Mouse (Mus musculus): ENCODE measurements at regions not wholly inside any gene's neighbourhood (a gene's known extent, or its start where the extent isn't known, plus 50 kb on each side); places are given as distances from the start of the nearest gene placed in this dataset.

- Histone ChIP-seq H3K36me3 (replicated peaks; ENCODE audit: control insufficient read depth, insufficient read depth, low read depth, low read length) (no peaks in the 10 kb centered on the region), H3K4me1 (ENCODE audit: control insufficient read depth, insufficient read depth, low read length) (peaks cover 4% of the 10 kb centered on the region; the same call in 1 of the 2 replicates), H3K27ac (replicated peaks; ENCODE audit: low read depth, low read length) (no peak overlapping the region), H3K9ac (replicated peaks; ENCODE audit: low read length) (no peak overlapping the region), H3K9me3 (replicated peaks; ENCODE audit: control insufficient read depth, low read length) (no peaks in the 10 kb centered on the region), H3K27me3 (ENCODE audit: control insufficient read depth, insufficient read depth, low read length) (no peaks in the 10 kb centered on the region), H3K4me2 (ENCODE audit: low read depth, low read length) (no peak overlapping the region), H3K4me3 (ENCODE audit: low read depth, low read length) (no peak overlapping the region)
- 76% methylated on average over 13 of the region's 13 CpGs for WGBS
- ATAC-seq (replicated peaks; ENCODE audit: insufficient number of reproducible peaks, low FRiP score, low TSS enrichment, low read depth) (no peak), DNase-seq (ENCODE audit: low spot score) (no peak)
These were observed 63.8 kb upstream of the Slc6a6 start for GRCm38 (mm10) chr6:91619735-91620732.

DNA sequence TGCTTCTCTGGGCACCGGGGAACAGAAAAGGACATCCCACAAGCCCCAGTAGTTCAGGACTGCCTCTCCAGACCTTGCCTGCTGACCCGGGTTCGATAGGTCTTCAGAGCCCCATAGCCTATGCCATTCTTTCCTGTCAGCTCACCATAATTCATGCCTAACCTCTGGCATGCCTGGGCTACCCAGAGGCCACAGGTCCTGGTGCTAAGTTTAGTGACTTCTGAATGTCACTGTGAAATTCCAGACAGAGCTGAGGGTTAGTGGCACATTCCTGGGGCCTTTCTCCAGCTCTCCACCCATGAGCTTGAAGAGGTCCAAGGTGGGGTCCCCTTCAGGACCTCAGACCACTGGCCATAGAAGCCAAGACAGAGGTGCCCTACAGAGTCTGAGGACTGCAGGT lies 62.4 kb upstream of the Slc6a6 start:
- no peak overlapping the region for H3K4me3 ChIP-seq (ENCODE audit: low read depth, low read length)
- peaks cover under 1% of the 10 kb centered on the region; the same call in 1 of the 2 replicates for H3K4me1 ChIP-seq (ENCODE audit: control insufficient read depth, insufficient read depth, low read length)
- 88% methylated on average over 3 of the region's 3 CpGs for WGBS
- H3K27me3 ChIP-seq (ENCODE audit: control insufficient read depth, insufficient read depth, low read length) = no peaks in the 10 kb centered on the region
- H3K9ac ChIP-seq (replicated peaks; ENCODE audit: low read length) = no peak overlapping the region
- no peaks in the 10 kb centered on the region for H3K36me3 ChIP-seq (replicated peaks; ENCODE audit: control insufficient read depth, insufficient read depth, low read depth, low read length)
- H3K4me2 ChIP-seq (ENCODE audit: low read depth, low read length) = no peak overlapping the region
- no peaks in the 10 kb centered on the region for H3K9me3 ChIP-seq (replicated peaks; ENCODE audit: control insufficient read depth, low read length)
- no peak overlapping the region for H3K27ac ChIP-seq (replicated peaks; ENCODE audit: low read depth, low read length)
- no peak for ATAC-seq (replicated peaks; ENCODE audit: insufficient number of reproducible peaks, low FRiP score, low TSS enrichment, low read depth)
- DNase-seq (ENCODE audit: low spot score) = no peak

DNA sequence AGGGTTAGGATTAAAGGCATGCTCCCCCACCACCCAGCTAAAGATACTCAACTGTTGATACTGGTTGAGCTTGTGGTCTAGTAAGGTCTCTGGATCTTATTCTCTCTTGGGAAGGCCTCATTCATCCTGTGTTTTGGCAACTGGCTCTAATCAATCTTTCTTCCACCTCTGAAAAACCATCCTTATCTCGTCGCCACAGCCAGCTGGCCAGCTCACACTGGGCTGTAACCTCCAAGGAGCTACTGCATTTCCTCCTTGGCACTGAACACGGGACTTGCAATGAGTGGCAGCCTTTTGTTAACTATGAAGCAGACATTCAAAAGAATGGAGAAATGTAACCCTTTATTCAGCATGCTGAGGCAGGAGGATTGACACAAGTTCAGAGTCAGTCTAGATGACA lies 61.4 kb upstream of the Slc6a6 start:
- H3K27me3 ChIP-seq (ENCODE audit: control insufficient read depth, insufficient read depth, low read length) = no peaks in the 10 kb centered on the region
- H3K27ac ChIP-seq (replicated peaks; ENCODE audit: low read depth, low read length) = no peak overlapping the region
- H3K9me3 ChIP-seq (replicated peaks; ENCODE audit: control insufficient read depth, low read length) = no peaks in the 10 kb centered on the region
- no peaks in the 10 kb centered on the region for H3K36me3 ChIP-seq (replicated peaks; ENCODE audit: control insufficient read depth, insufficient read depth, low read depth, low read length)
- no peak overlapping the region for H3K4me2 ChIP-seq (ENCODE audit: low read depth, low read length)
- H3K4me1 ChIP-seq (ENCODE audit: control insufficient read depth, insufficient read depth, low read length) = no peaks in the 10 kb centered on the region
- H3K4me3 ChIP-seq (ENCODE audit: low read depth, low read length) = no peak overlapping the region
- no peak overlapping the region for H3K9ac ChIP-seq (replicated peaks; ENCODE audit: low read length)
- DNase-seq (ENCODE audit: low spot score) = no peak
- ATAC-seq (replicated peaks; ENCODE audit: insufficient number of reproducible peaks, low FRiP score, low TSS enrichment, low read depth) = no peak
- WGBS = 59% methylated on average over 3 of the region's 3 CpGs

DNA sequence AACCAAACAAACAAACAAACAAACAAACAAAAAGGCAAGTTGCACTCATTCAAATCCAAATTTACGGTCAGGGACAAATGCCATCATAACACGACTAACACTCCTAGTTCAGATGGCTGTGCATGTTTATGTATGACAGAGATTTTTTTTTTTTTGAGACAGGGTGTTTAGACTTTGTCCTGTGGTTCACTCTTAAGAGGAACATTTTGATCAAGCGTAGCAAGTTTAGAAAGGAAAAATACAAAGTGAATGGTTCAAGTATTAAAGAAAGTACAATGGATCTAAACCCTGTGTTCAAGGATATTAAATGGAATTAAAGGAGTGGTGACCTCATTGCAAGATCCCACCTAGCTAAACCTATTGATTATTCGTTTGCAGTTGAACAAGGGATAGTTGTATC lies 60.2 kb upstream of the Slc6a6 start:
- Histone ChIP-seq H3K4me1 (ENCODE audit: control insufficient read depth, insufficient read depth, low read length) (no peaks in the 10 kb centered on the region), H3K9ac (replicated peaks; ENCODE audit: low read length) (no peak overlapping the region), H3K9me3 (replicated peaks; ENCODE audit: control insufficient read depth, low read length) (no peaks in the 10 kb centered on the region), H3K27me3 (ENCODE audit: control insufficient read depth, insufficient read depth, low read length) (no peaks in the 10 kb centered on the region), H3K4me3 (ENCODE audit: low read depth, low read length) (no peak overlapping the region), H3K4me2 (ENCODE audit: low read depth, low read length) (no peak overlapping the region), H3K27ac (replicated peaks; ENCODE audit: low read depth, low read length) (no peak overlapping the region), H3K36me3 (replicated peaks; ENCODE audit: control insufficient read depth, insufficient read depth, low read depth, low read length) (no peaks in the 10 kb centered on the region)
- ATAC-seq (replicated peaks; ENCODE audit: insufficient number of reproducible peaks, low FRiP score, low TSS enrichment, low read depth) = no peak
- 91% methylated on average over 4 of the region's 4 CpGs for WGBS
- DNase-seq (ENCODE audit: low spot score) = no peak

DNA sequence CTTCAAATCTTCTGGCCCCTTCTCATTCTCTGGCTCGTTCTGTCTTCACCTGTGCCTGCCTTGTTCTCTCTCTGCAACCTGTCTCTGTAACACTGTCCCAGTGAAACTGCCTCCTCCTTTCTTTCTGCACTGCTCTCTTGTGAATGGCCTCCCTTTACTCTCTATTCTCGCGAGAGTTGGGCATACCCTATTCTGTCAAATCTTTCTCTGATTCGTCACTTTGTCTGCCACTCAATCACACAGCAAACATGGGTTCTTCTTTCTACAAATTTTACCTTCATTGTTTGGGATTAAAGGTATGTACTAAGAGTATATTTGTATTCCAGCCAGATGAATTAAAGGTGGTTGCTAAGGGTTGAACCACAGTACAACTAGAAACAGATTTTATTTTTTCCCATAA lies 54.6 kb upstream of the Slc6a6 start:
- Histone ChIP-seq H3K9me3 (replicated peaks; ENCODE audit: control insufficient read depth, low read length) (no peaks in the 10 kb centered on the region), H3K27me3 (ENCODE audit: control insufficient read depth, insufficient read depth, low read length) (no peaks in the 10 kb centered on the region), H3K9ac (replicated peaks; ENCODE audit: low read length) (no peak overlapping the region), H3K4me2 (ENCODE audit: low read depth, low read length) (no peak overlapping the region), H3K4me1 (ENCODE audit: control insufficient read depth, insufficient read depth, low read length) (no peaks in the 10 kb centered on the region), H3K36me3 (replicated peaks; ENCODE audit: control insufficient read depth, insufficient read depth, low read depth, low read length) (no peaks in the 10 kb centered on the region), H3K4me3 (ENCODE audit: low read depth, low read length) (no peak overlapping the region), H3K27ac (replicated peaks; ENCODE audit: low read depth, low read length) (no peak overlapping the region)
- no peak for ATAC-seq (replicated peaks; ENCODE audit: insufficient number of reproducible peaks, low FRiP score, low TSS enrichment, low read depth)
- WGBS = 91% methylated on average over 4 of the region's 4 CpGs
- no peak for DNase-seq (ENCODE audit: low spot score)

DNA sequence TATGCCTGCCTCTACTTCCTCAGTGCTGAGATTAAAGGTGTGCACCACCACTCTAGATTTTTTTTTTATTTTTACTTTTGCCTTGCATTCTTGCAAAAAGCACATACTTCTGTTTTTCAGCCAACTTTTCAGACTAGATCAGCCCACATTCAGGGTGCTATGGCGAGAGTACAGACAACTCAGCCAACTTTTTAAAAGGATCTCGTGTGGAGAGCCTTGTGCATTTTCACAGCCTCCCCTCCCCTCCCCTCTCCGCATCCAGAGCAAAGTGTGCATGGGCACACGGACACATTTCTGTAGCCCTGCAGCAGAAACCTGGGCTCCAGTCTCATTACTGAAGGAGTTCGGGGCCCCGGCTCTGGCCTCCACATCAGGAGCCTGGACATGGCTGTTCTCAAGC lies 52.6 kb upstream of the Slc6a6 start:
- DNase-seq (ENCODE audit: low spot score) (no peak), ATAC-seq (replicated peaks; ENCODE audit: insufficient number of reproducible peaks, low FRiP score, low TSS enrichment, low read depth) (no peak)
- Histone ChIP-seq H3K27me3 (ENCODE audit: control insufficient read depth, insufficient read depth, low read length) (no peaks in the 10 kb centered on the region), H3K4me1 (ENCODE audit: control insufficient read depth, insufficient read depth, low read length) (no peaks in the 10 kb centered on the region), H3K4me3 (ENCODE audit: low read depth, low read length) (no peak overlapping the region), H3K9ac (replicated peaks; ENCODE audit: low read length) (no peak overlapping the region), H3K27ac (replicated peaks; ENCODE audit: low read depth, low read length) (no peak overlapping the region), H3K36me3 (replicated peaks; ENCODE audit: control insufficient read depth, insufficient read depth, low read depth, low read length) (no peaks in the 10 kb centered on the region), H3K9me3 (replicated peaks; ENCODE audit: control insufficient read depth, low read length) (no peaks in the 10 kb centered on the region), H3K4me2 (ENCODE audit: low read depth, low read length) (no peak overlapping the region)
- WGBS = 95% methylated on average over 6 of the region's 6 CpGs

All from embryonic facial prominence, embryonic 11.5 days (tissue).